Mouse (Mus musculus): ENCODE results near the gene Map2k1.
"Not testable (repeated sequence)": the region's sequence is repeated elsewhere in the genome, so short reads cannot be mapped to it uniquely, and the experiment has no call there.

Gene Map2k1

DNA sequence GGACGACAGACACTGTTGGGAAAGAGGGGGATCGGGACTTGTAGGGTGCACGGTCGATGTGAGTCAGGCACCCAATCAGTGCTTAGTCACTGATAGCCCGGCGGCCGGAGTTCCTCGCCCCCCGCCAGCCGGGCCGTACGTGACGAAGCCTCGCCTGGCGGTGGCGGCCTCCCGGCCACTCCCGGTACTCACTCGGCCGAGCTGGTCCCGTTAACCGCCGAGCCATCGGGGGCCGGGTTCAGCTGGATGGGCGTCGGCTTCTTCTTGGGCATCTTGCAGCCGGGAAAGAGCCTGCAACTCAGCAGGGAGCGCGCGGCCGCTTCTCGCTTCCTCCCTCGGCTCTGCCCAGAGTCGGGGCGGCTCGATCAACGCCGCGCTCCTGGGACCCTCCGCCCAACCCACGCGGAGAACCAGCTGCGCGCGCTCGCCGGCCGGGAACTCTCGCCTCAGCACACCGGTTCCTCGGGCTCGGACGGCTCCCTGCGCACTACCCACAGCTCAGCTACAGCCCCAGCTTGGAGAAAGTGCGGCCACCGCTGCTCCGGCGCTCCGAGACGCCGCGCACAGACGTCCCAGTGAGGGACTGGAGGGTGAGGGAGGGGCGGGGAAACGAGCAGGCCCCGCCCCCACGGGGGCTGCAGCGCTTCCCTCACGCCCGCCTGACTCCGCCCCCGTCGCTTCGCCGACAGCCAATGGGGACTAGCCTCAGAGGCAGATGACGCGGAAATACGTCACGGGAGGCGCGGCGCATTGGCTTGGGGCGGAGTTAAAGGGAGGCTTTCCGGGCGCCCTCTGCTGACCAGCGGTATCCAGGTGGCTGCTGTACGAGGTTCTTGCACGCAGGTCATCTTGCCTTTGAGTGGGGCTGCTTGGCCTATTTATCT is at the start of gene Map2k1:
TSS of gene Map2k1 (minus strand) at position 611 of the 884 bp plus-strand sequence.
- DNase-seq (ENCODE audit: low spot score) = peak; percentile 100

DNA sequence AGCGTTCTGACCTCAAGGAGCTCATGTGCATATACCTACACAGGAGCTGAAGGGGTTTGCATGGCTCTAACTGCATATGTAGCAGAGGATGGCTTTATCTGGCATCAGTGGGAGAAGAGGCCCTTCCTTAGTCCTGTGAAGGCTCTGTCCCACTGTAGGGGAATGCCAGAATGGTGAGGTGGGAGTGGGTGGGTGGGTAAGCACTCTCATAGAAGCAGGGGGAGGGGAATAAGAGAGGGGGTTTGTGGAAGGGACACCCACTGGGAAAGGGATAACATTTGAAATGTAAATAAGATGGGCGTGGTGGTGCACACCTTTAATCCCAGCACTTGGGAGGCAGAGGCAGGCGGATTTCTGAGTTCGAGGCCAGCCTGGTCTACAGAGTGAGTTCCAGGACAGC is 49.7 kb upstream of the Map2k1 start:
- DNase-seq (ENCODE audit: low spot score) = not testable (repeated sequence)

DNA sequence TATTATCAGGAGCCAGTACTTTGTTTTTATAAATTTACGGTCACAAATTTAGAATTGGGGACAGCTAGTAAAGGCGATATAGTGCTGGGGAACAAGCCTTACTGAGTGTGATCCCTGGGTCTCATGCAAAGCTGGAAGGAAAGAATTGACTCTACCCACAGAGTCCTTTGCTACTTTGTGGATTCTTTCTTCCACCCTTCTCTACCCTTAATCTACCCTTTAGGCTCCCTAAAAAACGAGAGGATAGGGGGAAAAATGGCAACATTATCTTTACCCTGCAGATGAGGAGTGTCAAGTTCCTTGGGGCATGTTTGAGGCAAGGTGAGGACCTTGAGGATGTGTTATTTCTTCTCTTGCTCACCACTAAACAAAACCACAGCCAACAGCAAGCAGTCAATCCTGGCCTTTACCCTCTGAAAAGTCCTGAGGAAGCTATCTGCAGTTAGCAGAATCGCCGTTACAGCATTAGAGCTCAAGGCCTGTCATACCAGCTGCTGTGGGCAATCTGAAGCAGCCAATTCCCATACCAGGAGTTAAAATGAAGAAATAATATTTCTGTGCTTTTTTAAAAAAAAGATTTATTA is 29.1 kb upstream of the Map2k1 start:
- DNase-seq (ENCODE audit: low spot score) = no peak

DNA sequence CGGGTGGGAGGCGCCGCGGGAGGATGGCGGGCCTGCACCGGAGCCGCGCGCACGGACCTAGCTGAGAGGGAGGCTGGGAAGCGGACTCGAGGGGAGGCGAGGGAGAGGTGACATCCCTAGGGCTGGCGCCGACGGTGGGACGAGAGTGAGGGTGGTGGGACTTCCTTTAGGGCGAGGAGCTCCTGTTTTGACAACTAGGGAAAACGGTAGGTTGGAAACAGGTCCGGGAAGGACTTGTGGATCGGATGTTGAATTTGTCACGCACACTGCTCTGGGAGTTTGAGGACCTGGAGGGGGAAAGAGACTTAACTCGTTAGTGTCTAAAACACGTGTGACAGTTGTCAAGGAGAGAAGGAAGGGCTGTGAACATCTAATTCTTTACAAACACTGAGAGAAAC is 28.3 kb upstream of the Map2k1 start:
- DNase-seq (ENCODE audit: low spot score) = no peak

DNA sequence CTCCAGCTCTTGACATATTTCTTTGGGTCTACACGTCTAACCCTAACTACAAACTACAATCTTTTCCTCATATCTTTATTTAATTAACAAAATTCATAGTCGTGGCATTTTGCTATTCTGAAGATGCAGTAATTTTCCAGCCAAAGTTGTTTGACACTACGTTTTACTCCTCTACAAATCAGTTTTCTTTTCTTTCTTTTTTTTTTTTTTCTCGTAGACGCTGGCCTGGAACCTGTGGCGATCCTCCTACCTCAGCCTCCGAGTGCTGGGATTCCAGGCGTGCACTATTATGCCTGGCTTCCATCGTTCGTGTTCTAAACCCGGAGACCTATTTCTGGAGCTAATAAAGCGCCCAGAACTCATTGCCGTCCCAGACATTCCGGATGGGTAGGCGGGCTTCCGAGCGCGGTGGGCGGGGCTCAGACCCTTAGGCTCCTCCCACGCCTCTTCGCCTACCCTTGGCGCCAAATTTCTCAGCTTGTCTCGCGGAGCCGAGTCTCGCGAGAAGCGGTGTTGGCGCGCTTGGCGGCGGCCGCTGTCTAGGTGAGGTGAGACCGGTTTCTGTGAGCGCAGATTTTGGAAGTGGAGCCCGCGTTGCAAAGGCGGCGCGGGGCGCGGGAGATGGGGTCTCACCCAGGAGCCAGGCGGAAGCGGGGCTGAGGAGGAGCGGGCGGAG is 27.8 kb upstream of the Map2k1 start, which contains the start of gene Tipin:
TSS of gene Tipin (plus strand) at position 477 of the 676 bp plus-strand sequence.
- peak; percentile 96 for DNase-seq (ENCODE audit: low spot score)

DNA sequence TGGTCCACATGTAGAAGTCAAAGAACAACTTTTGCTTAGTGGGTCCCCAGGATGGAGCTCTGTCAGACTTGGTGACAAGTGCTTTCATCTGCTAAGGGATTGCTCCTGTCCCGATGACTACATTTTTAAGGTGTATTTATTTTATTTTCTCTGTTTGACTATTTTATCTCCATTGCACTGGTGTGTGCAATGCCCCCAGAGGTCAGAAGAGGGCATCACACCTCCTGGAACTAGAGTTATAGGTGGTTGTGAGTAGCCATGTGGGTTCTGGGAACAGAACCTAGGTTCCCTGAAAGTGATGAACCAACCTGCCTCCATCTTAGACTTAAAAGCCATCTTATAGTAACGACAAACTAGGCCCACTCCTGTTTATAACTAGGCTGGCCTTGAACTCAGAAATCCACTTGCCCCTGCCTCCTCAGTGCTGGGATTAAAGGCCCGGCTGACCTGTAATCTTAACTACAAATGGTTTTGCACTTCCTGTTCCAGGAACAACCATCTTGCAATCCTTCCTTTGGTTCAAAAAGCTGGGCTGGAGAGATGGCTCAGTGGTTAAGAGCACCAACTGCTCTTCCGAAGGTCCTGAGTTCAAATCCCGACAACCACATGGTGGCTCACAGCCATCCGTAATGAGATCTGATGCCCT is 25.4 kb upstream of the Map2k1 start:
- no peak for DNase-seq (ENCODE audit: low spot score)

DNA sequence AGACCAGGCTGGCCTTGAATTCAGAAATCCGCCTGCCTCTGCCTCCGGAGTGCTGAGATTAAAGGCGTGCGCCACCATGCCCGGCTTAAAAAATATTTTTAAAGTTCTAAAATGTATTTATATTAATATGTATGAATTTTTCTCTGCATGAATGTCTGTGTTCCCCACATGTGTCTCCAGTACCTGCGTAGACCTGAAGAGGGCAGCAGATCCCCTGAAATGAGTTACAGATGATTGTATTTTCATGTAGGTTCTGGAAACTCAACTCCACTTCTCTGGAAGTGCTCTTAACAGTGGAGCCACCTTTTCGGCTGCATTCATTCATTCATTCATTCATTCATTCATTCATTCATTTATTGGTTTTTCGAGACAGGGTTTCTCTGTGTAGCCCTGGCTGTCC is 24.3 kb upstream of the Map2k1 start:
- peak; percentile 63 for DNase-seq (ENCODE audit: low spot score)

DNA sequence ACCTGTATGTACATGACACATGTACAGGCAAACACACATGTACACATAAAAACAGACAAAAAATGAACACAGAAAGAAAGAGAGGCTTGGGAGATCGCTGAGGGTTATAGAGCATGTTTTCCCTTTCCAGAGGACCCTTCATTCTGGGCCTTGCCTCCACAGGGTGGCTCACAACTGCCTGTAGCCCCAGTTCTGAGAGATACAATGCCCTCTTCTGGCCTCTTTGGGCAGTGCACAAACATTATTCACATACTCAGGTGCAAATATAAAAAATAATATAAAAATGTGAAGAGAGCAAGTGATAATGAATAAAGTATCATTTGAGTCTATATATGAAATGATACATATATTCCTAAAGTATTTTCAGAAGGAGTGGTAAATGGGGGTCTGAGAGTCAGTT is 21.5 kb upstream of the Map2k1 start:
- no peak for DNase-seq (ENCODE audit: low spot score)

DNA sequence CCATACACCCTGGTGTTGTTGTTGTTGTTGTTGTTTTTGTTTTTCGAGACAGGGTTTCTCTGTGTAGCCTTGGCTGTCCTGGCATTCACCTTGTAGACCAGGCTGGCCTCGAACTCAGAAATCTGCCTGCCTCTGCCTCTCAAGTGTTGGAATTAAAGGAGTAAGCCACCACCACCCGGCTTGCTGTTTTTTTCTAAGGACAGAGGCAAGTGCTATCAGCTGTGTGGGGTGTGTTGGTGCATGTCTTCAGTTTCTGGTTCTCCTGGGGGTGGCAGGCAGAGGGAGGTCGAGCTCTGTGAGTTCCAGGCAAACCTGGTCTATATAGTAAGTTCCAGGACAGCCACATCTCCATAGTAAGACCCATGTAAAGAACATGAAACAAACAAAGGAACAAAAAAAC is 20.9 kb upstream of the Map2k1 start:
- no peak for DNase-seq (ENCODE audit: low spot score)

DNA sequence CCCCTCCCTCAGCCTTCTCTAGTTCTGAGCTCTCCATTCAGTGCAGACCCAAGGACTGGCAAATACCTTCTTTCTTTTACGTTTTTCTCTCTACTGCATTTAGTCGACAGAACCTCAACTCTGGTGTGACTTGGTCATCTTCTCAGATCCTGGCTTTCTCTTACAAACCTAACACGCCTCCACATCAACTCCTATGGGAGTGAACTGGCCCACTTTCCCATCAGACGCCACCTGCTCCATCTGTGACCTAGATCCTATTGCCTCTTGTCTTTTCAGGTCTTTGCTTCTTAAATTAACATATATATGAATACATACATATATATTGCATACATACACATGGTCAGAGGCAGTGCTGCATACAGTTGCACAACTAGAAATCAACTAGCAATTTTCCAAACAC is 20.3 kb upstream of the Map2k1 start:
- DNase-seq (ENCODE audit: low spot score) = no peak

DNA sequence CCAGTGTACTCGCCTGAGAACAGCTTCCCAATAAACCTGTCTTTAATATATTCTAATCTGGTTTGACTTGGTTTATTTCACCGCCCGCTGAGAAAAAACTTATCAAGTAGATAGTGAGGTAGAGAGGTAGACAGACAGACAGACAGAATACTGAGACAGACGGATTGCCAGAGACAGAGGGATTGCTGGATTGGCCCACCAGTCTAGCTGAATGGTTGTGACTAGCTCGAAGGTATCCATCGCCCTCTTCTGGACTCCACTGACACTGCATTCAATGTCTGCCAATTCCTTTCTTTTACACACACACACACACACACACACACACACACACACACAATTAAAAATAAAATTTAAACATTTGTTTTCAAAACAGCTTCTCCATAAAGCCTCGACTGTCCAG is 19.2 kb upstream of the Map2k1 start:
- peak; percentile 12 for DNase-seq (ENCODE audit: low spot score)

DNA sequence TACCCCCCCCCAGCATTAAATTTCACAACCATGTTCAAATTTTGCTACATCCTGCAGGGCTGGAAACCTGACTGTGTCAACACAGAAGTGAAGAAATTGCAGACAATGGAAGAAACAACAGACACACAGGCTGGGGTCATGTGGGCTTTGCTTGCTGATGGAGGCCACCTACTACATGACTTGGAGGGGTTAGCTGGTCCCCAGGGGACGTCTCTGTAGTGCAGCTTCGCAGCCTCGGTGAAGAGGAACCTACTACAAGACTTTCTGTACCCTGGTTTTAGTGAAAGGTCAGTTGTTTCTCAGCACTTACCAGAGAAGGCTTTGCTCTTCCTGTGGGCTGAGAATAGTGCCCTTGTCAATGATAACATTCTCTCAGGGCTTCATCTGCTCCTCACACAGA is 17.8 kb upstream of the Map2k1 start:
- no peak for DNase-seq (ENCODE audit: low spot score)

DNA sequence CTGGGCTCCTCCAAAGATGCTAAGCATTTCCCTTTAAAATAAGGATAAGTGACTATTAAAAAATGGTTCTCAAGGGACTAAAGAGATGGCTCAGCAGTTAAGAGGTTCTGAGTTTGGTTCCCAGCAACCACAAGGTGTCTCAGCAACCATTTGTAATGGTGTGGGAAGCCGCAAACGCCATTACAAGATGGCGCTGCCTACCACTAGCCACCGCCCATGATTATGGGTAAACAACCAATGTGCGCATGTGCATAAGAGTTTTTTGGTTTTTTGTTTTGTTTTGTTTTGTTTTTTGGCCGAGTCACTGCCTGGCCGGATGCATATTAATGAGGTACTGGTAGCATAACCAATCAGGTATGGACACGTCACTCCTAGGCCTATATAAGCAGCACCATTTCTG is 15.4 kb upstream of the Map2k1 start:
- not testable (repeated sequence) for DNase-seq (ENCODE audit: low spot score)

DNA sequence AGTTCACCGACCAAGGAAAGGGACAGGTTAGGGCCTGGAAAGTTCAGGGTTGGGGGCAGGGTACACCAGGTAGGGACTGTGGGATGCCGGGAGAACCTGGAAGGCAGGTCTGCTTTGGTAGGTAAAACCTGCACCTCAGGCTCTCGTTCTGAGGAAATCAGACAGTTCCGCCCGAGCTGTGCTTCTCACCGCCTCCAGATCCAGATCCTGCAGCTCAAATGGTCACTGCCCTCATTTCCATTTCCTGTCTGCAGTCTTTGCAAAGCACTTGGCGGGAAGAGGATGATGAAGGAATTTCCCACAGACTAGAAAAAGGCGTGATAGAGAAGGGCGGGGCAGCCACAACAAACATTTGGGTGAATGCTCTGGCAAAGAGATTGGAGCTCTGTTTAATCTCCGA is 14.8 kb upstream of the Map2k1 start:
- DNase-seq (ENCODE audit: low spot score) = no peak

DNA sequence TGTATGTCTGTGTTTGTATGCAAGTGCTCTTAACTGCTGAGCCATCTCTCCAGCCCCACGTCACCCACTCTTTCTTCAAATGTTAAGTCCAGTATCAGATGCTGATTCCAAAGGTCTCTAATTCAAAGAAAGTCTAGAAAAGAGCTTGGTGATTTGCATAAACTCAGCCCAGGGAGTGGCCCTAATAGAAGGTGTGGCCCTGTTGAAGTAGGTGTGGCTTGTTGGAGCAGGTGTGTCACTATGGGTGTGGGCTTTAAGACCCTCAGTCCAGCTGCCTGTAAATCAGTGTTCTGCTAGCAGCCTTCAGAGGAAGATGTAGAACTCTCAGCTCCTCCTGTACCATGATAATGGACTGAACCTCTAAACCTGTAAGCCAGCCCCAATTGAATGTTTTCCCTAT is 13.8 kb upstream of the Map2k1 start:
- DNase-seq (ENCODE audit: low spot score) = no peak

DNA sequence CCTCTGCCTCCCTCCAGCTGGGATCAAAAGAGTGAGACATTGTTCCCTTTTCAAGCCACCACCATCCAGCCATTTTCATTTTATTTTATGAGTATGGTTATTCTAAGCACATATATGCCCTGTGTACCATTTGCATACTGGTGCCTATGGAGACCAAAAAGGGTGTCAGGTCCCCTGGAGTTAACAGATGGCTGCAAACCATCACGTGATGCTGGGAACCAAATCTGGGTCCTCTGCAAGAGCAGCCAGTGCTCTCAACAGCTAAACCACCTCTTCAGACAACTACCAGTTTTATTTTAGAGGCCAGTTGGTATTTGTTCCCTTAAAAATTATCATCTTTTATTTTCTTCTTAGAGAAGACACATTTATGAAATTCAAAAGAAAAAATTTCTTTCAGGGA is 11.4 kb upstream of the Map2k1 start:
- no peak for DNase-seq (ENCODE audit: low spot score)

DNA sequence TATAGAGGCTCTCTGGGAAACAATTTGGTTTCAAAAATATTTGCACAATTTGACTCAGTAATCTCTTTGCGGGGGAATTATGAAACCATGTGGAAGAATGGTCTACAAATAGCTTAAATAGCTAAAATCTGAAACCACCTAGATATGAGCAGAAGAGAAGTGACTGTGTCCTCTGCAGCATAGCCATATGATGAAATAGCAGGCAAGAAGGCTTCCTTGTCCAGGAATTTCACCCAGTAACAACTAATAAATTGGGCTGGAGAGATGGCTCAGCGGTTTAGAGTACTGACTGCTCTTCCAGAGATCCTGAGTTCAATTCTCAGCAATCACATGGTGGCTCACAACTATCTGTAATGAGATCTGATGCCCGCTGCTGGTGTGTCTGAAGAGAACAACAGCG is 7.6 kb upstream of the Map2k1 start:
- DNase-seq (ENCODE audit: low spot score) = no peak

DNA sequence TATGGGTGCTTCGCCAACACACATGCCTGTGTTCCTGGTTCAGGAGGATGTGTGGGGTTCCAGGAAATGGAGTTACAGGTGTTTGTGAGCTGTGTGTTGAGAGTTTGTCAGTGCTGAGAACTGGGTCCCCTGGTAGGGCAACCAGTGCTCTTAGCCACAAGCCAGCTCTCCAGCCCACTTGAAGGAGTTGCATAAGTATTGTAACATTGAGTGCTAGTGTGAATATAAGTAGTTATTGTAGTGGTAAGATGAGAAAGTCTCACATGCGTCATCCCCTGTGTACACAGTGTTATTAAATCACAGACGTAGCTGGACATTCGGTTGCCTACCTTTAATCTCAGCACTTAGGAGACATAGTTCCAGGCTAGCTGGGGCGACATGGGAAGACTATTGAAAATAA is 6.5 kb upstream of the Map2k1 start:
- no peak for DNase-seq (ENCODE audit: low spot score)

DNA sequence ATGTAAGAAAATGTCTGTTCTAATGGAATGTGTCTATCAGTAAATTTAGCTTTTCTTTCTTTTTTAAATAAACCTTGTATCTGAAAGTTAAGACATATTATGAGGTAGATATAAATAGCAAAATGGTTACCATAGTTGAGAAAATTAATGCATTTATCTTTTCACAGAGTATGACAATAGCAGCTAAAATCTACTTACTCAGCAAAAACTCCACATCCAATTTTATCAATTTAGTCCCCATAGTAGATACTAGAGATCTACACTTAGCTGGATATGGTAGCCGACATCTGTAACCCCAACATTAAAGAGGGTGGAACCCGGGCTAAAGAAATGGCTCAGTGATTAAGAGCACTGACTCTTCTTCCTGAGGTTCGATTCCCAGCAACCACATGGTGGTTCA is 2.8 kb upstream of the Map2k1 start:
- no peak for DNase-seq (ENCODE audit: low spot score)

DNA sequence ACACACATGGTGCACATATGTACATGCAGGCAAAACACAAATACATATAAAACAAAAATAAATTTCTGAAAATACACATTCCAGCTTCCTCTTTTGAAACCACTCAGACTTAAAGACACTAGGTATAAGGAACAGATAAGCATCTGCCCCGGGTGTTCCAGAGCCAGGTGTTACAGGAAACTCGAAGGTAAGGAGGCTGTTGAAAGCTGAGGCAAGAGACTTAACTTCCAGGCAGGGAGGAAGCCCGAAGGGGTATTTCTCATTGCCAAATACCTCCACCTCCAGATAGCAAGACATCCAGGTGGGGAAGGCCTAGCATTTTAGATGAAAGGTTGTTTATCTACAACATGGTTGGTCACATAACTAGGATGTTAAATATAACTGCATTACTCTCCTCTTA is 2.0 kb upstream of the Map2k1 start:
- DNase-seq (ENCODE audit: low spot score) = no peak

DNA sequence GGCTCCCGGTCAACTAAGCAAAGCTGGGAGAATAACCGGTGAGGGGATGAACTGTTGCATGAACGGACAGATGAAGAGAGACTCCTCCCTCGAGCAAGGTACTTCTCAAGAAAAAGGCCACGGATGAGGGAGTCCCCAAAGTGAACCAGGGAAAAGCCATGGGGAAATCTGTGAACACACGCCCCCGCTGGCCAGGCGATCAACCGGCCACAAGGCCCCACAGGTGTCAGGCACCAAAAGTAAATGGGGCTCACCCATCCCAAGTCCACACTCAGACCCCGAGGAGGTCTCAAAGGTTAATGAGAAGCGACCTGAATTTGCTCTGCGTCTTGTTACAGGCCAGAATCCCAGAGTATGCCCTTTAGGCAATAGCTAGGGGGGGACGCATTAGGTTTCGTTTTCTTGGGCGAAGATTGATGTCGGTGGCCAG is 825 bp downstream of the Map2k1 start:
- no peak for DNase-seq (ENCODE audit: low spot score)

DNA sequence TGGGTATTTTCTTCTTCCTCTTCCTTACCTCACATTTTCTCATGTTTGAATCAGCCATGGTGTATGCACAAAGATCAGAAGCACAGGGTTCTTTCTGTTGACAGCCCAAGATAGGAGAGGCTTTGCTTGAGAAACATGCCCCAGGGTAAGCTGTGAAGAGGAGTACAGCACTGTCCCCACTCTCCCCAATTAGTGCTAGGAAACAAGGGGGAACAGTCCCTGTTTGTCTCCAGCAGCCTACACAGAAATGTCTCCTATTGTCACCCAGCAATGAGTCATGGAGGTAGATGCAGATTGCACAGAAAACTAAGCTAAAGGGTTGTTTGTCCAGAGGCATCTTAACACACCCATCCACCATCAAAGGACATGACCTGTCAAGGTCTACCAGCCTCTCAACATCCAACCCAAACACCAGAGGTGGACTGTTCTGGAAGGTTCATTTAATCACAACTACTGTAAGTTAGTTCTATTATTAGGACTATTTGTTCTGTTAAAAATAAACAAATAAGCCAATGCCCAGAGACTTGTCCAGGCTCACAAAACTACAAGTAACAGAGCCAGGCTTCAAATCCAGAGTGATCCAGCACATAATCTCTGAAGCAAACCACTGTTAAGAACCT is 3.2 kb downstream of the Map2k1 start:
- DNase-seq (ENCODE audit: low spot score) = no peak

All from urinary bladder, postnatal 25 days (tissue).